Mouse (Mus musculus): ENCODE data around the gene Mrvi1.

Mrvi1 gene

GRCm38 (mm10) chr7:110894673-110895072 is 87.6 kb downstream of the Mrvi1 start:
- DNase-seq (ENCODE audit: extremely low spot score, low read depth, low spot score) = no peak

DNA sequence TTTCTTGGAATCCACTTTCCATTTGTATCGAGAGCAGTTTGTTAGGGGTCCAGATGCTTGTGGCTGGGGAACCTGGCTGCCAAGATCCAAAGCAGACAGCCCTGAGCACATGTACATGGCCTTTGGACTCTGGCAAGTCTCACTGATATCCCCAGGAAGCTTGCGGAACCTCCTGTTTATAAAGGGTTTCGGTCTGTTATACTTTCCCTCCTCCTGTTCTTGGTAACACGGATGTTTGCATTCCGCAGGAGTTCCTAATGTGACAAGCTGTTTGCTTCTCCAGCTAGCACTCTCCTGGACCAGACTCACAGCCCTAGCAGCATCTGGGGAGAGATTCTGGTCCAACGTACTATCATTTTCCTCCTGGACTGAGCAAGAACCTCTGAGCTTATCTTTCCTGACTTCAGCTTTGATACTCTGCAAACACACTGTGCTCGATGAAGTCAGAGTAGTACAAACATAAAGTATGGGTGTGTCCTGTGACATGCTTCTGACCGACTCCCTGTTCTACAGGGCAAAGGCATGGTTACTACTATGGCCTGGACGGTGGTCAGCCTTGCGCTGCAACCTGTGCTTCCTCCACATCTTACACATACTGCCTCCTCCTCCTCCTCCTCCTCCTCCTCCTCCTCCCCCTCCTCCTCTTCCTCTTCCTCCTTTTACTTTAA is 88.2 kb downstream of the Mrvi1 start:
- DNase-seq (ENCODE audit: extremely low spot score, low read depth, low spot score) = no peak

- no peak for DNase-seq (ENCODE audit: extremely low spot score, low read depth, low spot score)
Observed at GRCm38 (mm10) chr7:110891501-110891986, 90.7 kb downstream of the Mrvi1 start.

DNA sequence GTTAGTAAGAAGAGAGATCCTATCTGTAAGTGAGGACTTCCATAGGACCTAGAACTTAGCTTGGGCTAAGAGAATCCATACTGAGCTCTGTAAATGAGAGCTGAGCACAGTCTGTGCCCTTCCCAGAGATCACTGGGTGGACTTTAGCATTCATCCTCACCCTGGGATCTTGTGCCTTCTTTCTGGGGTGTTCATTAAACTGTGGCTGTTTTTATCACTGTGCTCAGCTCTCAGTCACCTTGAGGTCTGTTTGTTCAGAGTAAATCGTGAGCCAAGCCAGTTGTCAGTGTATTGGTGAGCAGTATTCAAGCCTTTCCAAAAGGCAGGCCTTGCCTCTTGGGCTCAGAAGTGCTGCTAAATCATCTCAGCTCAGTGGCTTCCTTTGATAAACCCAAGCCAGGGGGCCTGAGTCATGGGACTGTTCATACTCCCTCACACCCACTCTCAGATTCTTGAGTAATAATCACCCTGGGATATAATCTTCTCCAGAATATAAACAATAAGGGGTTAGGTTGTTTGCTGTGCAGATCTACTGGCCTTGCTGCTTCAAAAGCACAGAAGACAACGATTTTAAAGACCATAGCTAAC is 100.4 kb downstream of the Mrvi1 start:
- DNase-seq (ENCODE audit: extremely low spot score, low read depth, low spot score) = no peak

GRCm38 (mm10) chr7:110878028-110878427 is 104.2 kb downstream of the Mrvi1 start:
- no peak for DNase-seq (ENCODE audit: extremely low spot score, low read depth, low spot score)

- DNase-seq (ENCODE audit: extremely low spot score, low read depth, low spot score) = no peak
Observed at GRCm38 (mm10) chr7:110876965-110877364, 105.3 kb downstream of the Mrvi1 start.

- no peak for DNase-seq (ENCODE audit: extremely low spot score, low read depth, low spot score)
Observed at GRCm38 (mm10) chr7:110868807-110869206, 113.5 kb downstream of the Mrvi1 start.

DNA sequence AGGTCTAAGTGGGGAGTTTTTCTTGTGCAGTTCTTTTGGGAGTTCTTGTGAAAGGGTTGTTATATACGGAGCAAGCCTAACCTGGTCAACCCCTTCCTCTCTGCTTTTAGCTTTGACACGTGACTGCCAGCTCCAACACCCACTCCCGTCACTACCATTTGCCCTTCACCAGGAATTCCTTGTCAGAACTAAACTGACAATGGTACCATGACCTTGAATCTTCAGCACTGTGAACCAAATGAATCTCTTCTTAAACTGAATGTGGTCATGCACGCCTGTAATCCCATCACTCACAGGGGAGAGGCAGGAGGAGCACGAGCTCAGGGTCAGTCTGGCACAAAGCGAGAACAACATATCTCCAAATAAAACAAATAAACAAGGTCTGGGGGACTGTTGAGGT is 115.1 kb downstream of the Mrvi1 start:
- no peak for DNase-seq (ENCODE audit: extremely low spot score, low read depth, low spot score)

DNA sequence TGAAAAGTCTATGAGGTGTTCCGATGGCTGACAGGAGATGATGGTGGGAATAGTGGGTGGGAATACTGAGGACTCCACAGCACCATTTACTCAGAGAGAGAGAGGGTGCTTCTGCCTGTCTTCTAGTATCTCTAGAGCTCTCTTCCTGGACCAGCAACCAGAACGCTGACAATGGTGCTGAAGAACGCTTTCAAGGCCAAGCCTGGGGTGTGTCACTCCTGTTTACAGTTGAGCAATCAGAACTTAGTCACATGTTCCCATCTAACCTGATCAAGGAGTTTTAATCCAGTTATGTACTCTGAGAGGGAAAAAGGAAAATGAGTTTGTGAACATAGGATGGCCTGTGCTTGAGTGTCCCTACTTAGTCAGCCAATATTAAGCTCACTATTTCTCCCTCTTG is 116.2 kb downstream of the Mrvi1 start:
- DNase-seq (ENCODE audit: extremely low spot score, low read depth, low spot score) = no peak

DNA sequence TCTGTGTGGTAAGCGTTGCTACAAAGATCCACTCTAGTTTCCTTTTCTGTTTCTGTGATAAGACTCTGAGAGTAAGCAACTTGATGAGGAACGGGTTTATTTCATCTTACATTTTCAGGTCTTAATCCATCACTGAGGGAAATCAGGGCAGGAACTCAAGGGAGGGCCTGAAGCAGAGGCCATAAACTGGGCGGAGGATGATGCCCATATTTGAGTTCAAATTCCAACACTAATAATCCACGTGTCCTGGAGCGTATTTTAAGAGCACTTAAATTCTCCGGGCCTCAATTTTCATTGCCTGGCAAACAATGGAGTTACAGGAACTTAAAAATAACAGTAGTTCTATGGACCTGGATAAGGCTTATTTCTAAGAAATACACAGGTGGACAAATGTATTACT is 116.7 kb downstream of the Mrvi1 start:
- no peak for DNase-seq (ENCODE audit: extremely low spot score, low read depth, low spot score)

DNA sequence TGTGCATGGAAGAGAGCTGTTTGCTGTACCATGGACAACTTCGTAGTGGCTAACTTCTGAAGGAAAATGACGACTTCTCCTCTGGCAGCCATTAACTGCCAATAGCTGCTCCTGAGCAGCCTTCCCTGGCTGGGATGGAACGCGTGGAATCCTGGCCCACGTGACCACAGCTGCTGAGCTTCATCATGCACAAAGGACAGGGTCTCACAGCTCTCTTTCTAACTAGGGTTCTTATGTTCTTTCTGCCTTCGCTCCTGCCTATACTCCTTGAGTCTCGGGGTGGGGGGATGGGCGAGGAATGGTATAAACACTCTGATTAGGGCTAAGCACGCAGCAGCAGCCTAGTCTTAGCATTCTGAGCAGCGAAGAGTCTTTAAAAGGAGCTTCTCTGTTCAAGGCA is 117.2 kb downstream of the Mrvi1 start:
- DNase-seq (ENCODE audit: extremely low spot score, low read depth, low spot score) = no peak

DNA sequence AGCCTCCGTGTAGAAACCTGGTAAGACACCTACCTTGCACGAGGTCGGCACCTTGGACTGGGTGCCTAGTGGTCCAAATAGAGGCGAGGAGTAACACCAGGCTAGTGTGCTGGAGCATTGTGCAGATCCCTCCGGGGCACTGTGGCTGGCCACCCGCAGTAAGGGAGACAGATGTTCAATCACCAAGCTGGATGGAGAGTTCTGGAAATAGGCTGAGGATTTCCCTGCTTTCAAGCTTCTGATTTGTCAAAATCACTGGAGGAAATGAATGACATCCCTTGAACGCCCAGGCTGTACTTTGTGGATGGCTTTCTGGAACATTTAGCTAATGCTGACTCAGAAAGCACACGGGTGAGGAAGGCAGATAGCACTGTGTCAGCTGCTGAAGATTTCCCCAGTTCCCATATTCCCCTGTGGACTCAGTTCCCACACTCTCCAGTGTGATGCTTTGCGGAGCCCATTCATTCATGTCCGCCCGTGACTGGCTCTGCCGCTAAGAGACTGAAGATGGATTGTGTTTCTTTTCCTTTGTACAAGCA is 119.4 kb downstream of the Mrvi1 start, which contains the start of gene Lyve1:
TSS of gene Lyve1 (minus strand) at position 489 of the 539 bp plus-strand sequence.
- no peak for DNase-seq (ENCODE audit: extremely low spot score, low read depth, low spot score)

- no peak for DNase-seq (ENCODE audit: extremely low spot score, low read depth, low spot score)
Observed at GRCm38 (mm10) chr7:110860129-110860528, 122.1 kb downstream of the Mrvi1 start.

GRCm38 (mm10) chr7:110855604-110856003 is 126.7 kb downstream of the Mrvi1 start:
- no peak for DNase-seq (ENCODE audit: extremely low spot score, low read depth, low spot score)

- DNase-seq (ENCODE audit: extremely low spot score, low read depth, low spot score) = no peak
Observed at GRCm38 (mm10) chr7:110854927-110855546, 127.2 kb downstream of the Mrvi1 start.

DNA sequence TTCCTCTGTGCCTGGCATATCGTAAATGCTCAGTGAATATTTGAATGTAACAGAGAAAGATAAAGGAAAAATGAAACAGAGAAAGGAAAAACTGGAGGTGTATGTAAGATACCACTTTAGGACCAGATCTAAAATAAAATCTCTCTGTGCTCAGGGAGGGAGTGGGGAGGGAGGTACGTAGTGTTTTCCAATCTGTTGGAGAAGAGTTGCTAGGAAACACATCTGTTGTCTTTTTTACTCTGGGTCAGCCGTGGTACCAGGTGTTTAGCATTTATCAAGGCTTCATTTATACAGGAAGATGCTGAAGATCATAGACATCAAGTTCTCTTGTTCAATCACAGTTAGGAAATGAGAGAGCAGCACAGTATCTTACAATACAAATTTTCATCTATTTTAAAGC is 127.7 kb downstream of the Mrvi1 start:
- no peak for DNase-seq (ENCODE audit: extremely low spot score, low read depth, low spot score)

DNA sequence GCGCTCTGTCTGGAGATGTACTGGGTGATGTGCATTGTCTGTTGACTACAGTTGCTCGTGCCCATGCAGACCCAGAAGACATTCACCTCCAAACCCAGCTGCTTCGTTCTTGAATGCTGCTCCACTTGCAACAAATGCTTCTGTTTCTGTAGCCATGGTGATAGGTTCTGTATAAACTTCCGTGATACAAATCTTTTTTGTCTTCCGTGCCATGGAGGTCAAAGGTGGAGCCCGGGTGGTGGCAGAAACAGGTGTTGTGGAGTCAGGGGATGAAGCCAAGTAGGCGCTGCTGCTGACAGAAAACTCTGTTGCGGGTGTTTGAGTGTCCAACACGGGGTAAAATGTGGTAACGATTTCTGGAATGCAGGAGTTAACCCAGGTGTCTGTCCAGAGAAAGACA is 128.7 kb downstream of the Mrvi1 start:
- no peak for DNase-seq (ENCODE audit: extremely low spot score, low read depth, low spot score)

- no peak for DNase-seq (ENCODE audit: extremely low spot score, low read depth, low spot score)
Observed at GRCm38 (mm10) chr7:110851541-110852203, 130.6 kb downstream of the Mrvi1 start.

GRCm38 (mm10) chr7:110848371-110848770 is 133.9 kb downstream of the Mrvi1 start:
- DNase-seq (ENCODE audit: extremely low spot score, low read depth, low spot score) = no peak

DNA sequence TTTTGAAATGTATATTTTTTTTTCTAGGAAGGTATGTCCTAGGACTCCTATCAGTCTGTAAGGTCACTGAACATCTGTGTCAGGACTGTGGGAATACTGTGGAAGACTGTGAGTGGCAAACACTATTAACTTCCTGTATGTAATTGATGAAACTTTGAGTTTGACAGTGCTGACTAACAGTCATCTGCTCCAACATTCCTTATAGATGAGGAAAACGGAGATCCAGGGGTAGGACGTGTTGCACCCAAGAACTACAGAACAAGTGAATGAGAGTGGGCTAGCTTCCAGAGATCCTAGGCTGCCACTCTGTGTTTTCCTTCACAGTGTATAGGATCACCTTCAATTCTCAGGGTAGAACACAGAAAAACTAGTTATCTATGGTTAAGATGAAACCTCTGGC is 134.9 kb downstream of the Mrvi1 start:
- no peak for DNase-seq (ENCODE audit: extremely low spot score, low read depth, low spot score)
